Comparison of ENCODE assay signal across 29 mouse cellular contexts in genomic region chr3:36917832-36918231, GRCm38 (mm10). TPM values are rescaled to one million over a fixed set of nuclear protein-coding genes. Genes with fewer than 3 reads are reported as not detected.
A peak's percentile ranks its signal among the peaks of the same experiment; 100 is the strongest.
DNase-seq lines count a peak whose midpoint lies in the region; ATAC-seq and TF ChIP-seq lines count a peak whose summit lies in the region.
"Had no signal": no experiment of that assay in that cellular context is flagged by ENCODE, and none has a peak within 500 bp of the region (broad histone marks: within the 10 kb centered on the region; RNA-seq: fewer than 3 reads in every experiment).

No protein-coding gene starts in this region.

- no peak for TF ChIP-seq POLR2A in liver, adult 2 months (IDR thresholded peaks at IDR 0.05; ENCODE audit: extremely low read depth, insufficient read depth, low read length)

- H3K4me1 ChIP-seq in liver, adult 2 months (ENCODE audit: control insufficient read depth, insufficient read depth, low read length) = peaks cover 2% of the 10 kb centered on the region; the same call in 1 of the 2 replicates
- no peaks in the 10 kb centered on the region for H3K4me1 ChIP-seq in liver, embryonic 16.5 days (ENCODE audit: control insufficient read depth, low read depth, low read length)
- no peaks in the 10 kb centered on the region for H3K4me1 ChIP-seq in liver, embryonic 11.5 days (replicated peaks; ENCODE audit: control insufficient read depth, insufficient read depth, low read length)
- H3K4me1 ChIP-seq in stomach, postnatal 0 days (replicated peaks; ENCODE audit: control insufficient read depth, insufficient read depth) = no peaks in the 10 kb centered on the region
- H3K4me1 ChIP-seq: embryonic facial prominence, embryonic 13.5 days; embryonic facial prominence, embryonic 15.5 days; forebrain, embryonic 13.5 days; forebrain, embryonic 15.5 days had no signal

- H3K36me3 ChIP-seq in liver, adult 2 months (ENCODE audit: control insufficient read depth, insufficient read depth, low read length) = peaks cover 17% of the 10 kb centered on the region
- H3K36me3 ChIP-seq in liver, embryonic 16.5 days (ENCODE audit: control insufficient read depth, insufficient read depth) = peaks cover 3% of the 10 kb centered on the region
- peaks cover 5% of the 10 kb centered on the region; the same call in 1 of the 2 replicates for H3K36me3 ChIP-seq in liver, embryonic 11.5 days (ENCODE audit: control insufficient read depth, insufficient read depth, low read length)
- no peaks in the 10 kb centered on the region for H3K36me3 ChIP-seq in stomach, postnatal 0 days (ENCODE audit: control insufficient read depth, insufficient read depth, low read length)

- no peaks in the 10 kb centered on the region for H3K27me3 ChIP-seq in liver, adult 2 months (ENCODE audit: control insufficient read depth, insufficient read depth, low read length)
- no peaks in the 10 kb centered on the region for H3K27me3 ChIP-seq in liver, embryonic 16.5 days (ENCODE audit: control insufficient read depth, insufficient read depth, low read depth, low read length)
- no peaks in the 10 kb centered on the region for H3K27me3 ChIP-seq in liver, embryonic 11.5 days (replicated peaks; ENCODE audit: control insufficient read depth, insufficient read depth, low read length)
- H3K27me3 ChIP-seq in stomach, postnatal 0 days (ENCODE audit: control insufficient read depth, insufficient read depth, low read length) = no peaks in the 10 kb centered on the region
- H3K27me3 ChIP-seq: CH12.LX; embryonic facial prominence, embryonic 13.5 days; embryonic facial prominence, embryonic 15.5 days; forebrain, embryonic 13.5 days; forebrain, embryonic 15.5 days; Patski had no signal

- peak overlapping the region; percentile 94 for H3K27ac ChIP-seq in liver, adult 2 months (replicated peaks; ENCODE audit: insufficient read depth, low read depth, low read length)
- peak overlapping the region; percentile 72 for H3K27ac ChIP-seq in liver, embryonic 16.5 days (ENCODE audit: low read length)
- H3K27ac ChIP-seq in liver, embryonic 11.5 days (ENCODE audit: low read depth, low read length) = no peak overlapping the region
- H3K27ac ChIP-seq in stomach, postnatal 0 days (replicated peaks) = 0 out of 2 replicates have a peak overlapping the region, but pooled peaks have one; percentile 24
- H3K27ac ChIP-seq: embryonic facial prominence, embryonic 13.5 days; embryonic facial prominence, embryonic 15.5 days; forebrain, embryonic 13.5 days; forebrain, embryonic 15.5 days had no signal

- peak; percentile 90 for DNase-seq in liver, adult 2 months (ENCODE audit: extremely low read depth, low read depth, low spot score)
- DNase-seq in liver = no peak
- DNase-seq in liver, embryonic 11.5 days (ENCODE audit: low spot score) = no peak
- DNase-seq in gonadal fat pad, adult 2 months (ENCODE audit: low read depth) = peak; percentile 20
- no peak for DNase-seq in stomach, postnatal 0 days (ENCODE audit: low spot score)
- no peak for DNase-seq in embryo, embryonic 10.5 days (ENCODE audit: low spot score)
- no peak for DNase-seq in heart, adult 8-10 months (ENCODE audit: low spot score)
- DNase-seq: adrenal gland, adult 2 months; adrenal gland, postnatal 10 days; adrenal gland, postnatal 25 days; B cell, adult 2 months; cerebellum, adult 11 months; cerebellum, adult 2 months; cerebellum, adult 9-10 months; cerebellum, postnatal 10 days; cerebellum, postnatal 25 days; embryo, embryonic 11 days; forebrain, postnatal 0 days had no signal

- no peaks in the 10 kb centered on the region for H3K9me3 ChIP-seq in liver, embryonic 16.5 days (replicated peaks; ENCODE audit: control insufficient read depth, low read length)
- H3K9me3 ChIP-seq in liver, embryonic 11.5 days (ENCODE audit: control insufficient read depth, low read length) = no peaks in the 10 kb centered on the region
- H3K9me3 ChIP-seq in stomach, postnatal 0 days (ENCODE audit: control insufficient read depth, low read length) = no peaks in the 10 kb centered on the region
- H3K9me3 ChIP-seq: embryonic facial prominence, embryonic 13.5 days; embryonic facial prominence, embryonic 15.5 days; forebrain, embryonic 13.5 days; forebrain, embryonic 15.5 days; G1E had no signal

- TF ChIP-seq EP300 in stomach, postnatal 0 days (optimal IDR thresholded peaks at IDR 0.05) = no peak

- peak; percentile 74 for ATAC-seq in liver, embryonic 16.5 days (ENCODE audit: low read depth)
- ATAC-seq in liver, embryonic 11.5 days (replicated peaks; ENCODE audit: low FRiP score) = no peak
- ATAC-seq in stomach, postnatal 0 days (ENCODE audit: low FRiP score, low TSS enrichment) = no peak
- ATAC-seq: activated CD4-positive, CD25-positive, alpha-beta regulatory T cell, adult 4 months; CD4-positive, CD25-positive, alpha-beta regulatory T cell, adult 4 months; forebrain, embryonic 13.5 days; forebrain, embryonic 15.5 days; forebrain, postnatal 0 days; Patski had no signal

- TF ChIP-seq CTCF in liver, adult 2 months (IDR thresholded peaks at IDR 0.05; ENCODE audit: low read depth, low read length) = no peak
- TF ChIP-seq CTCF in stomach, postnatal 0 days (IDR thresholded peaks at IDR 0.05; ENCODE audit: low read depth) = no peak

- H3K4me3 ChIP-seq in liver, adult 2 months (ENCODE audit: insufficient read depth, low read depth, low read length) = peak overlapping the region; percentile 23; the same call in 1 of the 2 replicates
- no peak overlapping the region for H3K4me3 ChIP-seq in liver, embryonic 16.5 days (ENCODE audit: low read depth, low read length)
- no peak overlapping the region for H3K4me3 ChIP-seq in liver, embryonic 11.5 days (ENCODE audit: low read depth, low read length)
- no peak overlapping the region for H3K4me3 ChIP-seq in stomach, postnatal 0 days (ENCODE audit: low read depth, low read length)
- H3K4me3 ChIP-seq: embryonic facial prominence, embryonic 13.5 days; embryonic facial prominence, embryonic 15.5 days; erythroblast, embryonic 14.5 days; forebrain, embryonic 13.5 days; forebrain, embryonic 15.5 days had no signal

- no peaks in the 10 kb centered on the region for H3K79me2 ChIP-seq in liver, adult 2 months (ENCODE audit: control insufficient read depth, insufficient read depth, low read length)

- no peak overlapping the region for H3K4me2 ChIP-seq in liver, embryonic 16.5 days (ENCODE audit: low read depth, low read length)
- H3K4me2 ChIP-seq in liver, embryonic 11.5 days = no peak overlapping the region
- no peak overlapping the region for H3K4me2 ChIP-seq in stomach, postnatal 0 days (replicated peaks; ENCODE audit: low read depth)
- H3K4me2 ChIP-seq: embryonic facial prominence, embryonic 13.5 days; embryonic facial prominence, embryonic 15.5 days; forebrain, embryonic 13.5 days; forebrain, embryonic 15.5 days had no signal

- peak overlapping the region; percentile 58; the same call in 1 of the 2 replicates for H3K9ac ChIP-seq in liver, adult 2 months (ENCODE audit: low read depth, low read length)
- no peak overlapping the region for H3K9ac ChIP-seq in liver, embryonic 16.5 days (ENCODE audit: low read depth, low read length)
- H3K9ac ChIP-seq in liver, embryonic 11.5 days (ENCODE audit: low read depth, low read length) = no peak overlapping the region
- H3K9ac ChIP-seq in stomach, postnatal 0 days (ENCODE audit: low read length) = no peak overlapping the region
- H3K9ac ChIP-seq: embryonic facial prominence, embryonic 13.5 days; embryonic facial prominence, embryonic 15.5 days; forebrain, embryonic 13.5 days; forebrain, embryonic 15.5 days; forebrain, postnatal 0 days had no signal

- WGBS in liver, adult 2 months = 31% methylated on average over 2 of the region's 2 CpGs
- 68% methylated on average over 2 of the region's 2 CpGs for WGBS in liver, embryonic 16.5 days (ENCODE audit: insufficient replicate concordance)
- 81% methylated on average over 2 of the region's 2 CpGs for WGBS in liver, embryonic 11.5 days
- 71% methylated on average over 2 of the region's 2 CpGs for WGBS in stomach, postnatal 0 days

RNA-seq across cellular contexts. Expression of gene 4932438A13Rik, which starts 54.9 kb away (rescaled TPM):
- 37.9 and 39.9 TPM in 2 replicates for total RNA-seq in liver, adult 2 months (2014; rRNA removed)
- polyA plus RNA-seq in liver, adult 2 months (2012; rRNA removed) = 5.9 TPM in 2 replicates
- 18.4 and 19.5 TPM in 2 replicates for polyA plus RNA-seq in liver, embryonic 16.5 days (2015; fragmentation: Nextera tagmentation; extraction: Ambion mirVana)
- polyA plus RNA-seq in liver, embryonic 11.5 days (2014; fragmentation: Nextera tagmentation; extraction: Ambion mirVana) = 35.8 and 42.9 TPM in 2 replicates
- polyA plus RNA-seq in gonadal fat pad, adult 2 months (2012; rRNA removed) = 15.4 and 15.8 TPM in 2 replicates
- 16.7 and 17.1 TPM in 2 replicates for polyA plus RNA-seq in stomach, postnatal 0 days (2015; fragmentation: Nextera tagmentation; extraction: Ambion mirVana)
- 10 to 100 TPM; 44.8 to 53.5 (median 46.3) TPM for total RNA-seq in heart, adult 8-10 months (2022)

Comparison
In these comparisons a context has a peak if more than half of its experiments do, and no peak if none do; other contexts are left out.
1. DNase-seq: peak in liver, adult 2 months (single experiment) and gonadal fat pad, adult 2 months (single experiment); none in liver (single experiment), liver, embryonic 11.5 days (single experiment), stomach, postnatal 0 days (single experiment), embryo, embryonic 10.5 days (single experiment) and heart, adult 8-10 months (single experiment).